Mouse (Mus musculus) mesoderm, embryonic 11.5 days (tissue): Measurements from ENCODE around the gene Inpp5e.
A peak's percentile ranks its signal among the peaks of the same experiment; 100 is the strongest.

Experiments
- DNase-seq: peaks from one replicate; pipeline ENCODE4 v3.0.0-alpha.2; 2012; ENCODE audit warnings: low read depth, low spot score

Gene Inpp5e

GRCm38 (mm10) chr2:26362991-26363390, 46.0 kb downstream of the Inpp5e start:
- no peak for DNase-seq

DNA sequence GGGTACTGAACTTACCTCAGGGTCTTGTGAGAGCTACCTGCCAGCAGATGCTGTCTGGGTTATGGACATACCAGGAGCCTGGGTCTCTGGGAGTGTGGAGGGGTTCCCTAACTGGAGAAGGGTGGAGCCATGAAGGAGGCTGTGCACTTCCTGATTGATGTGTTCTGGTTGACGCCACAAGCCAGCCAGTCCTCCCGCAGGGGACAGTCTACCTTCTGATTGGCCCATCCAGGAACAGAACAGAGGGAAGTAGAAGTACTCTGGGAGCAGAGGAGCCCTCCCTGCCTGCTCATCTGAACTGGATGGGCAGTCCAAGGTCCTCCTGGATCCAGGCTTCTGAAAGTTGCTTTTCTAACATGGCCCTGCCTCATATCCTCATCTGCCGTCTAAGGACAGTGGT, 48.2 kb downstream of the Inpp5e start, which contains the start of gene Card9:
Card9 (minus strand) TSS at position 147 of the 400 bp plus-strand sequence.
- no peak for DNase-seq

DNA sequence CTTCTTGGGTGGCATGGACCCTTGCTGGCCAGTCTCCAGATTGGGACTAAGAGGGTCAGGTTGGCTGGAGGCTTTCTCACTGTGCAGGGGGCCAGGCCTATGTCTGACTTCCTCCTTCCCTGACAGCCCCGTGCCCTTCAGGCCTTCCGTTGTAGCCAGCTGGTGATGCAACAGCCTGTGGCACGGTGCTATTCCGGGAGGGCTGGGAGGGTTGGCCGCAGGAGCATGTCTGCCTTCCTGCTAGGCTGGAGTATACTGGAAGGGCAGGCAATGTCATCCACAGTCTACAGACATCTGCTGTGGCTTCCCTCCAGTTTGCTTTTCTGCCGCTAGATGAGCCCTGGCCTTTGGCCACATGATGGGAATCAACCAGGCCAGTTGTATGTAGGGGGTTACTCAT, 49.0 kb downstream of the Inpp5e start:
- no peak for DNase-seq

- DNase-seq, result no peak
Measured at GRCm38 (mm10) chr2:26358667-26359320, 50.2 kb downstream of the Inpp5e start.

- no peak for DNase-seq
Measured at GRCm38 (mm10) chr2:26357484-26357883, 51.5 kb downstream of the Inpp5e start.

DNA sequence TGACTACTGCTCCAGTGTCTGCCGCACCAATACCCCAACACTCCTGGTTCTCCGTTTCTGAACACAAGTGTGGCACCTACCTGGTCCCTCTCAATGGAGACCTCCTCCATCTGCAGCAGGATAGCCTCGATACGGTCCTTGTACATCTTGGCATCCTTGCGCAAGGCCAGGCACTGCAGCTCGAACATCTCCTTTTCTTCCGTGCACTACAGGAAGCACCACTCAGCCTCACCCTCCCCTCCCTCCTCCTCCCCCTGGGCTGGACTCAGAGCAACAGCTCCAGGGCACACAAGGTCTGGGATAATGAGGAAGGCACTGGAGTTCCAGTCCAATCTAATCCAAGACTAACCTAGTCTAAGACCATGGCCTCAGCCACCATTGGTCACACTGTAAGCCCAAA, 52.3 kb downstream of the Inpp5e start:
- DNase-seq, result no peak

- no peak for DNase-seq
Measured at GRCm38 (mm10) chr2:26356231-26356630, 52.8 kb downstream of the Inpp5e start.

- no peak for DNase-seq
Measured at GRCm38 (mm10) chr2:26354401-26354800, 54.6 kb downstream of the Inpp5e start.

- DNase-seq, result no peak
Measured at GRCm38 (mm10) chr2:26353066-26353980, 55.7 kb downstream of the Inpp5e start.

DNA sequence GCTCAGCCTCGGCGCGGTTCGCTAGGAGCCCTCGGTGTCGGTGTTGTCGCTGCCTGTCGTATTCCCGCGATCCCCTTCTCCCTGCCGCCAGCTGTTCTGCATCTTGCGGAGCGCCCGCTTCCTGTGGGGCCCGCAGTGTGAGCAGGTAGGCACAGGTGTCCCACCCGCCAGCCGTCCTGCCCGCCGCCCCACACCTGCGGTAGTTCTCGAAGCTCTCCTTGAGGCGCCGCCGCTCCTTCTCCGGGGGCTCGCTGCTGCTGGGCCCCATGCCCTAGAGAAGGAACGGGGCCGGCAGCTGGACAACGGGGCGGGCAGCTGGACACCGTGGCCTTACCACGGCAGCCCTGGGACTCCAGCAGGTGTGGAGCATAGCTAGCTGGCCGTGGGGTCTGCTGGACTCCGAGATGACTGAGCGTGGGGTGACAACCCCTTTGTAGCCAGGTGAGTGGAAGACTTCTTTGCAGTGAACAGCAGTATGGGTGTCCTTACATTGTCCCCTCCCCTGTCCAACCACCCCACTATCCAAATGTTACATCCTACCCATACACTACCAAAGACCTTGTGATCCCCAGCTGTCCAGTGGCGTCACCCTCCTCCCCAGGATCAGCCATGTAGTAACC, 56.6 kb downstream of the Inpp5e start:
- DNase-seq, result no peak

GRCm38 (mm10) chr2:26351358-26352290, 57.4 kb downstream of the Inpp5e start, which contains the start of gene Dnlz:
Gene Dnlz (minus strand): TSS chr2:26352110.
- DNase-seq, result peak; percentile 93

- no peak for DNase-seq
Measured at GRCm38 (mm10) chr2:26348241-26348640, 60.8 kb downstream of the Inpp5e start.
